In genomic region chr2:79428022-79428421, GRCm38 (mm10) we compare ENCODE assay signal across 14 mouse cellular contexts. TPM values are rescaled to one million over a fixed set of nuclear protein-coding genes. Genes with fewer than 3 reads are reported as not detected.
DNase-seq lines count a peak whose midpoint lies in the region; ATAC-seq lines count a peak whose summit lies in the region.
"Had no signal": no experiment of that assay in that cellular context is flagged by ENCODE, and none has a peak within 500 bp of the region (broad histone marks: within the 10 kb centered on the region; RNA-seq: fewer than 3 reads in every experiment).

No protein-coding gene starts in this region.

- H3K36me3 ChIP-seq in heart, embryonic 16.5 days (ENCODE audit: control insufficient read depth, insufficient read depth) = no peaks in the 10 kb centered on the region
- H3K36me3 ChIP-seq in lung, embryonic 16.5 days (ENCODE audit: control insufficient read depth, insufficient read depth, low read length) = no peaks in the 10 kb centered on the region
- no peaks in the 10 kb centered on the region for H3K36me3 ChIP-seq in embryonic facial prominence, embryonic 15.5 days
- no peaks in the 10 kb centered on the region for H3K36me3 ChIP-seq in macrophage (ENCODE audit: inconsistent target)
- H3K36me3 ChIP-seq: neural tube, embryonic 12.5 days had no signal

- H3K27me3 ChIP-seq in heart, embryonic 16.5 days (ENCODE audit: control insufficient read depth, insufficient read depth, low read length) = peaks cover 7% of the 10 kb centered on the region
- peaks cover 7% of the 10 kb centered on the region; the same call in 1 of the 2 replicates for H3K27me3 ChIP-seq in lung, embryonic 16.5 days (ENCODE audit: control insufficient read depth, insufficient read depth, low read depth, low read length)
- H3K27me3 ChIP-seq in embryonic facial prominence, embryonic 15.5 days = peaks cover 4% of the 10 kb centered on the region; the same call in 1 of the 2 replicates

- intact Hi-C loops in left cerebral cortex, postnatal 14 days (cut with DNase I) = no loop called here

- no peak overlapping the region for H3K9ac ChIP-seq in heart, embryonic 16.5 days (ENCODE audit: low read length)
- H3K9ac ChIP-seq in lung, embryonic 16.5 days (ENCODE audit: low read length) = no peak overlapping the region
- no peak overlapping the region for H3K9ac ChIP-seq in embryonic facial prominence, embryonic 15.5 days

- 40% methylated on average over 6 of the region's 6 CpGs for WGBS in heart, embryonic 16.5 days
- 30% methylated on average over 6 of the region's 6 CpGs for WGBS in lung, embryonic 16.5 days
- WGBS in embryonic facial prominence, embryonic 15.5 days = 12% methylated on average over 6 of the region's 6 CpGs
- 54% methylated on average over 5 of the region's 6 CpGs for WGBS in macrophage (ENCODE audit: missing documents)

- H3K79me2 ChIP-seq in macrophage (ENCODE audit: inconsistent target) = no peaks in the 10 kb centered on the region

- no peak for ATAC-seq in heart, embryonic 16.5 days (replicated peaks; ENCODE audit: extremely low read depth, insufficient read depth, low FRiP score)
- ATAC-seq in lung, embryonic 16.5 days (ENCODE audit: low read depth) = no peak
- ATAC-seq in embryonic facial prominence, embryonic 15.5 days (ENCODE audit: insufficient number of reproducible peaks, low FRiP score, low TSS enrichment, low read depth) = no peak
- ATAC-seq: CD4-positive, CD25-positive, alpha-beta regulatory T cell, adult 4 months; Patski had no signal

- H3K4me2 ChIP-seq in heart, embryonic 16.5 days (ENCODE audit: low read depth, low read length) = peak overlapping the region; percentile 95; the same call in 1 of the 2 replicates
- 0 out of 2 replicates have a peak overlapping the region, but pooled peaks have one; percentile 85 for H3K4me2 ChIP-seq in lung, embryonic 16.5 days (ENCODE audit: low read depth, low read length)
- peak overlapping the region; percentile 94; the same call in 1 of the 2 replicates for H3K4me2 ChIP-seq in embryonic facial prominence, embryonic 15.5 days (replicated peaks)

- H3K27ac ChIP-seq in heart, embryonic 16.5 days (ENCODE audit: low read length) = no peak overlapping the region
- no peak overlapping the region for H3K27ac ChIP-seq in lung, embryonic 16.5 days (ENCODE audit: low read length)
- no peak overlapping the region for H3K27ac ChIP-seq in embryonic facial prominence, embryonic 15.5 days (replicated peaks)
- no peak overlapping the region for H3K27ac ChIP-seq in macrophage
- H3K27ac ChIP-seq: neural tube, embryonic 12.5 days had no signal

- no peaks in the 10 kb centered on the region for H3K9me3 ChIP-seq in heart, embryonic 16.5 days (replicated peaks; ENCODE audit: control insufficient read depth, low read length)
- no peaks in the 10 kb centered on the region for H3K9me3 ChIP-seq in lung, embryonic 16.5 days (ENCODE audit: control insufficient read depth, low read length)
- no peaks in the 10 kb centered on the region for H3K9me3 ChIP-seq in embryonic facial prominence, embryonic 15.5 days (replicated peaks)
- H3K9me3 ChIP-seq: neural tube, embryonic 12.5 days had no signal

- H3K4me3 ChIP-seq in heart, embryonic 16.5 days (ENCODE audit: low read length) = no peak overlapping the region
- no peak overlapping the region for H3K4me3 ChIP-seq in lung, embryonic 16.5 days (ENCODE audit: low read length)
- 0 out of 2 replicates have a peak overlapping the region, but pooled peaks have one; percentile 49 for H3K4me3 ChIP-seq in embryonic facial prominence, embryonic 15.5 days (replicated peaks)
- peak overlapping the region; percentile 28; the same call in 1 of the 2 replicates for H3K4me3 ChIP-seq in macrophage (ENCODE audit: inconsistent target)

- DNase-seq in heart, adult 9 months (ENCODE audit: low spot score in 2 of 2) = no peak
- no peak for DNase-seq in lung, postnatal 14 days
- no peak for DNase-seq in testis, postnatal 14 days (ENCODE audit: low spot score)
- no peak for DNase-seq in left cerebral cortex, postnatal 14 days (ENCODE audit: low spot score in 2 of 2)

- 0 out of 2 replicates have a peak, but pooled peaks cover 4% of the 10 kb centered on the region for H3K4me1 ChIP-seq in heart, embryonic 16.5 days (ENCODE audit: control insufficient read depth, insufficient read depth, low read length)
- peaks cover 3% of the 10 kb centered on the region; the same call in 1 of the 2 replicates for H3K4me1 ChIP-seq in lung, embryonic 16.5 days (replicated peaks; ENCODE audit: control insufficient read depth, insufficient read depth, low read length)
- peaks cover 15% of the 10 kb centered on the region for H3K4me1 ChIP-seq in embryonic facial prominence, embryonic 15.5 days
- H3K4me1 ChIP-seq: neural tube, embryonic 12.5 days had no signal

RNA-seq across cellular contexts. Expression of gene Neurod1, which starts 28.5 kb away (rescaled TPM):
- not detected in 2 replicates for polyA plus RNA-seq in heart, embryonic 16.5 days (2015; fragmentation: Nextera tagmentation; extraction: Ambion mirVana)
- not detected in 2 replicates for polyA plus RNA-seq in lung, embryonic 16.5 days (2015; fragmentation: Nextera tagmentation; extraction: Ambion mirVana)
- polyA plus RNA-seq in embryonic facial prominence, embryonic 15.5 days (2015; fragmentation: Nextera tagmentation; extraction: Ambion mirVana) = 4.3 and 4.7 TPM in 2 replicates
- not detected for total RNA-seq in macrophage (2018; cell fraction: chromatin; rRNA removed)
- not detected for total RNA-seq in macrophage (2018; cell fraction: cytosol; rRNA removed)
- total RNA-seq in macrophage (2018; cell fraction: nucleus; rRNA removed) = not detected
- not detected in 3 replicates for polyA plus RNA-seq in macrophage (2018)
- 10 to 100 TPM; 22.4 to 23.4 TPM for total RNA-seq in left cerebral cortex, postnatal 14 days (2021)
- total RNA-seq: adrenal gland, postnatal 14 days; heart, adult 8-10 months had no signal
- polyA plus RNA-seq: CD4-positive, CD25-positive, alpha-beta regulatory T cell, adult 4 months; erythroblast, embryonic 14.5 days; Patski had no signal

RNA-seq across cellular contexts. Expression of gene Cerkl, which starts 28.6 kb away (rescaled TPM):
- polyA plus RNA-seq in heart, embryonic 16.5 days (2015; fragmentation: Nextera tagmentation; extraction: Ambion mirVana) = 0.42 and 1.7 TPM in 2 replicates
- polyA plus RNA-seq in lung, embryonic 16.5 days (2015; fragmentation: Nextera tagmentation; extraction: Ambion mirVana) = 0.58 TPM in 1 of 2 replicates, not detected in the other
- polyA plus RNA-seq in embryonic facial prominence, embryonic 15.5 days (2015; fragmentation: Nextera tagmentation; extraction: Ambion mirVana) = 3.3 and 4.0 TPM in 2 replicates
- 10 to 100 TPM in 19 of 26 experiments, 1 to 10 TPM in 6, under 1 TPM in 1; 0.82 to 56.8 (median 18.5) TPM for total RNA-seq in macrophage (2018; cell fraction: chromatin; rRNA removed)
- 1 to 10 TPM; 2.6 to 6.6 (median 4.1) TPM for total RNA-seq in macrophage (2018; cell fraction: cytosol; rRNA removed)
- total RNA-seq in macrophage (2018; cell fraction: nucleus; rRNA removed) = 10 to 100 TPM in 15 of 26 experiments, 1 to 10 TPM in 10, under 1 TPM in 1; 0.59 to 23.1 (median 12.0) TPM
- polyA plus RNA-seq in macrophage (2018) = 1.7 to 5.0 TPM (median 2.5 TPM) in 3 replicates
- 1 to 10 TPM; 2.0 to 3.7 TPM for total RNA-seq in left cerebral cortex, postnatal 14 days (2021)
- polyA plus RNA-seq: Patski had no signal

Comparison
In these comparisons a context has a peak if more than half of its experiments do, and no peak if none do; other contexts are left out.
1. H3K4me3 ChIP-seq: peak in embryonic facial prominence, embryonic 15.5 days (single experiment) and macrophage (single experiment); none in heart, embryonic 16.5 days (single experiment) and lung, embryonic 16.5 days (single experiment).
2. Peak in every context shown above with its lines, with median percentiles within 50 percentile points of each other: H3K4me2 ChIP-seq.